Mouse (Mus musculus) hindbrain, postnatal 0 days (tissue): ENCODE data around the gene Sept9. TPM values are rescaled to one million over a fixed set of nuclear protein-coding genes. Genes with fewer than 3 reads are reported as not detected.

ENCODE experiments used
- ATAC-seq: fragments of 200-750 bp; cut with Nextera tagmentation; 2 replicates; pipeline ENCODE4 v1.8.0; 2017; ENCODE audit warnings: mild to moderate bottlenecking, moderate TSS enrichment, moderate library complexity
- DNase-seq: peaks from one replicate; pipeline ENCODE4 v3.0.0-alpha.2; 2015; ENCODE audit warnings: low spot score
- H3K27ac ChIP-seq: fragments of 300-500 bp; sonication (generic); 2 replicates; pipeline ENCODE4 v1.5.1; 2014; ENCODE audit warnings: mild to moderate bottlenecking
- H3K27me3 ChIP-seq: fragments of 300-500 bp; sonication (generic); 2 replicates; pipeline ENCODE4 v1.6.1; 2014; ENCODE audit warnings: low read length, mixed read lengths; ENCODE audit not compliant: insufficient read depth
- H3K36me3 ChIP-seq: fragments of 300-500 bp; sonication (generic); 2 replicates; pipeline ENCODE4 v1.6.1; 2014; ENCODE audit warnings: low read length, mixed read lengths; ENCODE audit not compliant: insufficient read depth
- H3K4me1 ChIP-seq: fragments of 300-500 bp; sonication (generic); 2 replicates; pipeline ENCODE4 v1.6.1; 2014; ENCODE audit warnings: antibody characterized with exemption, low read length, mixed read lengths; ENCODE audit not compliant: insufficient read depth
- H3K4me2 ChIP-seq: fragments of 300-500 bp; sonication (generic); 2 replicates; pipeline ENCODE4 v1.6.1; 2014; ENCODE audit warnings: low read depth, mild to moderate bottlenecking, low read length, moderate library complexity, mixed read lengths
- H3K4me3 ChIP-seq: fragments of 300-500 bp; sonication (generic); 2 replicates; pipeline ENCODE4 v1.5.1; 2014; ENCODE audit warnings: low read length
- H3K9ac ChIP-seq: fragments of 300-500 bp; sonication (generic); replicated peaks from 2 replicates; pipeline ENCODE4 v1.6.1; 2014; ENCODE audit warnings: mild to moderate bottlenecking, low read length, moderate library complexity, mixed read lengths
- H3K9me3 ChIP-seq: fragments of 300-500 bp; sonication (generic); 2 replicates; pipeline ENCODE4 v1.6.1; 2016; ENCODE audit warnings: low read length, mixed read lengths
- CTCF ChIP-seq: IDR thresholded peaks from 2 replicates; pipeline ENCODE4 v1.5.1; 2016; ENCODE audit warnings: antibody characterized with exemption, control low read depth, low read depth
- WGBS: fragments of 180-500 bp; shearing (Covaris S2); extraction: QIAGEN DNeasy Blood & Tissue Kit; methylation state at CpG from one replicate; pipeline ENCODE4 v1.1.7; 2014; 5-methylcytosine and 5-hydroxymethylcytosine counted together
- polyA plus RNA-seq: library from polyadenylated mRNA; unstranded; fragments of >200 nt; fragmentation: Nextera tagmentation; extraction: Ambion mirVana; gene quantifications from 2 replicates; pipeline ENCODE4 v1.2.1, GENCODE M21; 2015
- total RNA-seq: library from RNA; depleted of rRNA; stranded (reverse); fragments of >200 nt; gene quantifications from 2 replicates; pipeline ENCODE4 v1.2.3, GENCODE M21; 2014

Gene Sept9
- total and polyA plus RNA-seq, 2 experiments from 2014 or later = 88.8 to 112 TPM

DNA sequence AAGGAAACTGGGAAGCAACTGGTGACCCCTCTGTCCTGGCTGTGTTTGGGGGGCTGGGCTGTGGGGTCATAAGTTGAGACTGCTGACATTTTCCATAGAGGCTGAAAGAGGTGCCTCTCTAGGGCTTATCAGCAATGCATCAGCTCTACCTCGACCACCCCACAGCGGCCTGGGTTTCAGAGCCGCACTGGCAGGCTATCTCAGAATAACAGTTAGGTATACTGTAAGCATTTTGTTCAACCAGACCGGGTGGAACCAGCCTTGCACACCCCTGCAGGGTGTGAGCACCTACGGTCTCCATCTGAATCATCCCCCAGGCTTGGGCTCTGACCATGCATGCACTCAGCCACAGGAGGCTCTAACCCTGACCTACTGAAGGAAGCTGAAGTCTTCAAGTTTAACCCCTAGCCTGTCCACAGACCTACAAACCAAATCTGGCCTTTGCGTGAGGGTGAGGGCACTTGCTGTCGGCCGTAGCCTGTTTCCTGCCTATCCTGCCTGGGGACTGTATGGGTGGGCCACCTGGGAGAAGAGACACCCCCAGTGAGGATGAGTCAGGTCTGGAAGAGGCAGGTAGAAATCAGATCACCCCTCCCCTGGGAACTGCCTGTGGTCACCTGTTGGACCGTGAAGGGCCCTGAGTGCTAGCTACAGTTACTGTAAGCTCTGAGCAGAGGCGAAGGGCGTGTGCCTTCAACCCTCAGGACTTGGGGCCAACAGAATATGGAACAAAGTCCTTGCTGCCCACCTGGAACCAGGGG, 151.2 kb downstream of the Sept9 start:
- no peak for TF ChIP-seq CTCF
- Histone ChIP-seq H3K4me1 (peaks cover 21% of the 10 kb centered on the region), H3K4me3 (no peak overlapping the region), H3K36me3 (peaks cover 32% of the 10 kb centered on the region), H3K9ac (no peak overlapping the region), H3K27me3 (no peaks in the 10 kb centered on the region), H3K4me2 (no peak overlapping the region), H3K27ac (no peak overlapping the region; the same call in 1 of the 2 replicates), H3K9me3 (no peaks in the 10 kb centered on the region)
- 92% methylated on average over 11 of the region's 11 CpGs for WGBS
- DNase-seq (no peak), ATAC-seq (no peak)

- H3K9ac ChIP-seq = no peak overlapping the region
- no peak for TF ChIP-seq CTCF
- no peak overlapping the region for H3K27ac ChIP-seq
- no peaks in the 10 kb centered on the region for H3K27me3 ChIP-seq
- H3K9me3 ChIP-seq = no peaks in the 10 kb centered on the region
- WGBS = 88% methylated on average over 11 of the region's 11 CpGs
- H3K4me1 ChIP-seq = peaks cover 11% of the 10 kb centered on the region; the same call in 1 of the 2 replicates
- DNase-seq = no peak
- peaks cover 52% of the 10 kb centered on the region for H3K36me3 ChIP-seq
- ATAC-seq = no peak
- no peak overlapping the region for H3K4me2 ChIP-seq
- no peak overlapping the region for H3K4me3 ChIP-seq
These were observed 153.7 kb downstream of the Sept9 start for GRCm38 (mm10) chr11:117353126-117353525.

DNA sequence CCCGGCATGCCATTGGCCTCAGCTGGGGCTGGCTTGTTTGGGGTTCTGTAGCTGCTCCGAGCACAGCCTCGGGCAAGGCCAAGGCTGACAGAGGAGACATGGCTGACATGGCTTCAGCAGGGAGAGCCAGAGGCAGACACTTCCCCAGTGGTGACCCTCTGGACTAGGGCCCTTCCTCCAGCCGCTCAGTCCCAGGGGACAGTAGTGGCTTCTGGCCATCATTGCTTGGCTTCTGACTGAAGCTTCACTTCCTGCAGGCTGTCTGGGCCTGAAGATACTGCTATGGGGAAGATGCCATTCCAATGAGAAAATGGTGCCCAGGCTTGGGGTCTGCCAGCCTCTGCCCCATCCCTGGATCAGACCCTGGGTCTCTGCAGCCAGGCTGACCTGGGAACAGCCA, 154.6 kb downstream of the Sept9 start:
- no peak overlapping the region for H3K4me2 ChIP-seq
- ATAC-seq = no peak
- peaks cover 11% of the 10 kb centered on the region; the same call in 1 of the 2 replicates for H3K4me1 ChIP-seq
- no peak for TF ChIP-seq CTCF
- H3K4me3 ChIP-seq = no peak overlapping the region
- no peak for DNase-seq
- no peak overlapping the region for H3K27ac ChIP-seq
- H3K9ac ChIP-seq = no peak overlapping the region
- no peaks in the 10 kb centered on the region for H3K27me3 ChIP-seq
- H3K9me3 ChIP-seq = no peaks in the 10 kb centered on the region
- H3K36me3 ChIP-seq = peaks cover 52% of the 10 kb centered on the region
- WGBS = 88% methylated on average over 4 of the region's 4 CpGs

GRCm38 (mm10) chr11:117356937-117357336, 157.5 kb downstream of the Sept9 start:
- H3K27me3 ChIP-seq = no peaks in the 10 kb centered on the region
- no peak for TF ChIP-seq CTCF
- ATAC-seq = no peak
- peaks cover 51% of the 10 kb centered on the region for H3K36me3 ChIP-seq
- no peaks in the 10 kb centered on the region for H3K9me3 ChIP-seq
- DNase-seq = no peak
- no peak overlapping the region for H3K9ac ChIP-seq
- 76% methylated on average over 3 of the region's 3 CpGs for WGBS
- no peak overlapping the region for H3K4me2 ChIP-seq
- no peak overlapping the region for H3K4me3 ChIP-seq
- H3K27ac ChIP-seq = no peak overlapping the region
- H3K4me1 ChIP-seq = no peaks in the 10 kb centered on the region

DNA sequence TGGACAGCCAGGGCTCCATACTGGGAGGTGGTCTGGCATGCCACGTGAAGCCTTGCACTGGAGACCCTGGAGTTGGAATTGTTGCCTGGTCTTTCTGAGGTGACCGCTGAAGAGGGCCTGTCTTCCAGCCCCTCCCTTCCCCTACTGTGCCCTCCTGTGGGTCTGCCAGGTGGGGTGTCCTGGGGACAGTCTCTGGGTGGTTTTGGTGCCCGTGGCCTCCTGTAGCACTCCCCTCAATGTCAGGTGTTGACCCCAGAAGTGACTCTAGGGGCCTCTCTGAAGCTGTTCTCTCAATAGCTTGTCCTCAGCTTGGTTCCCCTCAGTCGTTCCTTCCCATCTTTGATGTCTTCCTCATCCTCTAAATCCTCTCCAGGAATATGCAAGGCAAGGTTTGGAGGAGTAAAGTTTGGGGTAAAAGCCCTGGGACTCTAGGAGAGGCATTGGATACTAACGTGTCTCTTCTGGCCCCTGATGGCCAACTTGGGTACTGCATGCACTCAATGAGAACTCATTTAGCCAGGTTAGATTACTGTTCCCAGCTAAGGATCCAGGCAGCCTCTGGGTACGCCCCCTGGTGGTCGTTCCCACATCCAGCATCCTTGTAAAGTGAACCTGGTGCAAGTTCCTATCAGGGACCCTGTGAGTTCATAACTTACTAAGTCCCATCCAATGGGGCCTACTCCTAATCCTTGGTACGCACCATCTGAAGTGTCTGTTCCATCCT, 158.6 kb downstream of the Sept9 start:
- Histone ChIP-seq H3K27me3 (no peaks in the 10 kb centered on the region), H3K4me2 (no peak overlapping the region), H3K36me3 (peaks cover 40% of the 10 kb centered on the region), H3K27ac (no peak overlapping the region), H3K4me1 (no peaks in the 10 kb centered on the region), H3K9me3 (no peaks in the 10 kb centered on the region), H3K4me3 (no peak overlapping the region), H3K9ac (no peak overlapping the region)
- 28% methylated on average over 8 of the region's 8 CpGs for WGBS
- DNase-seq (peak; percentile 98), ATAC-seq (peak; percentile 86)
- TF ChIP-seq CTCF = peak; percentile 100

GRCm38 (mm10) chr11:117359161-117359560, 159.7 kb downstream of the Sept9 start:
- peaks cover 33% of the 10 kb centered on the region for H3K36me3 ChIP-seq
- H3K4me3 ChIP-seq = no peak overlapping the region
- WGBS = 78% methylated on average over 10 of the region's 10 CpGs
- no peak for DNase-seq
- no peaks in the 10 kb centered on the region for H3K4me1 ChIP-seq
- TF ChIP-seq CTCF = no peak
- ATAC-seq = no peak
- no peak overlapping the region for H3K27ac ChIP-seq
- H3K9ac ChIP-seq = no peak overlapping the region
- no peaks in the 10 kb centered on the region for H3K9me3 ChIP-seq
- H3K4me2 ChIP-seq = no peak overlapping the region
- no peaks in the 10 kb centered on the region for H3K27me3 ChIP-seq

GRCm38 (mm10) chr11:117359870-117360269, 160.4 kb downstream of the Sept9 start:
- no peaks in the 10 kb centered on the region for H3K27me3 ChIP-seq
- DNase-seq (peak; percentile 77), ATAC-seq (no peak)
- H3K9ac ChIP-seq = no peak overlapping the region
- WGBS = 63% methylated on average over 5 of the region's 5 CpGs
- H3K27ac ChIP-seq = no peak overlapping the region
- no peak overlapping the region for H3K4me3 ChIP-seq
- peaks cover 30% of the 10 kb centered on the region for H3K36me3 ChIP-seq
- TF ChIP-seq CTCF = peak; percentile 95
- H3K4me2 ChIP-seq = no peak overlapping the region
- H3K4me1 ChIP-seq = no peaks in the 10 kb centered on the region
- H3K9me3 ChIP-seq = no peaks in the 10 kb centered on the region
